Mouse (Mus musculus): ENCODE data around the gene 9230112D13Rik.

- no peak for TF ChIP-seq TAL1 (IDR thresholded peaks at IDR 0.05; ENCODE audit: low read length)
- no peak for TF ChIP-seq GATA1 (IDR thresholded peaks at IDR 0.05; ENCODE audit: low read length)
Measured at GRCm38 (mm10) chr14:34502475-34503324, 19.9 kb downstream of the 9230112D13Rik start.

Data from erythroblast, embryonic 14.5 days (primary cell).